Mouse (Mus musculus): ENCODE results near the gene Vill. TPM values are rescaled to one million over a fixed set of nuclear protein-coding genes. Genes with fewer than 3 reads are reported as not detected.

Vill gene
- polyA plus RNA-seq, 1 experiment: not detected

DNA sequence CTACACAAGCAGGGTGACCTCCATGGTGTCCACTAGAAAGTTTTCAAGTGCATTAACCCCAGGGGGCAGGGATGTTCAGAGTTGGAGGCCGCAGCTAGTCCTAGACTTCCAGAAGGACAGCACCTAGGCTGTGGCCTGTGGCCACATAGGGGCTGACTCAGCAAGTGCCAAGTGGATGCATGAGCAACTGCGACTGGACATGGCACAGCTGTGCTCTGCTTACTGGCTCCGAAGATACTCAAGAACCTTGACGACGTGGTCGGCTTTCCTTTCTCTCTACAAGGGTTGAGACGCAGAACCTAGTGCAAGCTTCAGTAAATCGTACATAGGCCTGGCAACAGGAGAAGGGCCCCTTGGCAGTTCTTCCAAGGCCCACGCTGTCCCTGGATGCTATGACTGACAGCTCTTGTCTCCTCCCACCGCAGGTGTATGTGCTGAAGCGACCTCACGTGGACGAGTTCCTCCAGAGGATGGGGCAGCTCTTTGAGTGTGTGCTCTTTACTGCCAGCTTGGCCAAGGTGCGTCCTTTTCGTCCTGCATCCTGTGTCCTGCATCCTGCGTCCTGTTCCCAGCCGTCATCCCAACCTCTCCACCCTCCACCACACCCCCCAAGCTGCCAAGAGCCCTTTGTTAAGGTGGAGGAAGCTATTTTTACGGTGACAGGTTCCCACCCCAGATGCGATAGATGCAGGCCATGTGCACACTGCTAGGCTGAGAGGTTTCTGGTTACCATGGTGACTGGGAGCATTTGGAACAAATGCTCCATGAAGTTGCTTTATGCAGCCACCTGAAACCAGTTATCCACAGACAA lies 19.3 kb upstream of the Vill start:
- H3K27me3 ChIP-seq (ENCODE audit: control insufficient read depth): no peaks in the 10 kb centered on the region
- H3K36me3 ChIP-seq (ENCODE audit: control insufficient read depth): peaks cover 40% of the 10 kb centered on the region
- no peak overlapping the region for H3K4me3 ChIP-seq (replicated peaks)
- H3K9me3 ChIP-seq (ENCODE audit: control insufficient read depth, low read length): no peaks in the 10 kb centered on the region
- TF ChIP-seq GATA1 (IDR thresholded peaks at IDR 0.05; ENCODE audit: low read length) (no peak), TAL1 (IDR thresholded peaks at IDR 0.05; ENCODE audit: low read length) (no peak)
- no peaks in the 10 kb centered on the region for H3K4me1 ChIP-seq (ENCODE audit: control insufficient read depth)

DNA sequence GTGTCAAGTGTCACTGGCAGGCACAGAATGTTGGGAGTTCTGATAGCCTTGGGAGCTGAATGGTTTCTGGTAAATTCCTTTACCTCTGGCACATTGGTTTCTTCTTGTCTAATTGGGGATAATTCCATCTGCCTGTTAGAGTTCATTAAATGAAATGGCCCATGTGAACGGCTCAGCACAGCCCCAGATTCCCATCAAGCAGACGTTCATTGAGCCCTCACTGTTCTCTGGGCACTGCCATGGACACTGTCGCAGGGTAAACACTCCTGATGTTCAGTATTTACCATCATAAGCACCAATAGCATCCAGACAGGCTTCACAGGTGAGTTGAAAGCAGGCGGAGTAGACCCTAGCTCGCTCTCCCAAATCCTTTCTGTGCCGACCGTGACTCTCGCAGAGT lies 18.5 kb upstream of the Vill start:
- Histone ChIP-seq H3K27me3 (ENCODE audit: control insufficient read depth) (no peaks in the 10 kb centered on the region), H3K4me1 (ENCODE audit: control insufficient read depth) (no peaks in the 10 kb centered on the region; the same call in 1 of the 2 replicates), H3K36me3 (ENCODE audit: control insufficient read depth) (peaks cover 40% of the 10 kb centered on the region), H3K9me3 (ENCODE audit: control insufficient read depth, low read length) (no peaks in the 10 kb centered on the region), H3K4me3 (replicated peaks) (no peak overlapping the region)
- TF ChIP-seq GATA1 (IDR thresholded peaks at IDR 0.05; ENCODE audit: low read length) (no peak), TAL1 (IDR thresholded peaks at IDR 0.05; ENCODE audit: low read length) (no peak)

GRCm38 (mm10) chr9:119034676-119035665 lies 17.6 kb upstream of the Vill start:
- Histone ChIP-seq H3K4me3 (replicated peaks) (no peak overlapping the region), H3K4me1 (ENCODE audit: control insufficient read depth) (no peaks in the 10 kb centered on the region; the same call in 1 of the 2 replicates), H3K9me3 (ENCODE audit: control insufficient read depth, low read length) (no peaks in the 10 kb centered on the region), H3K36me3 (ENCODE audit: control insufficient read depth) (peaks cover 38% of the 10 kb centered on the region), H3K27me3 (ENCODE audit: control insufficient read depth) (no peaks in the 10 kb centered on the region)
- TF ChIP-seq GATA1 (IDR thresholded peaks at IDR 0.05; ENCODE audit: low read length): no peak
- TF ChIP-seq TAL1 (IDR thresholded peaks at IDR 0.05; ENCODE audit: low read length): no peak

DNA sequence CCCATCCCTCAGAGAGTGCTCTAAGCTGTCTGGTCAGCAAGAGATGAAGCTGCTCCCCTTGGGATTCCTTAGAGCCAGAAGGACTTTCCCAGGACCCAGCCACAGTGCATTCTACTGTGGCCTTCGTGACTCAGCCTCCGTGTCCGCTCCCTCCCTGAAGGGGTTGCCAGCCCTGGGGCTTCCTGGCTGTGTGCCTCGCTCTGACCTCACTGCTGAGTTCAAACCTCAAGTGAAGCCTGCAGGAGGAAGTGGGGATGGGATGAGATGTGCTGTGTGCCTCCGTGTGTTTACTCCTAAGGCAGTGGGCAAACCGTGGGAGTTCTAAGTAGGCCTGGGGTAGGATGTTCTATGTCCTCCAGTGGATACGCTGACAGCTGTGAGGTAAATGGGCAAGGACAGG lies 16.7 kb upstream of the Vill start:
- no peaks in the 10 kb centered on the region for H3K9me3 ChIP-seq (ENCODE audit: control insufficient read depth, low read length)

GRCm38 (mm10) chr9:119037076-119037730 lies 15.4 kb upstream of the Vill start:
- Histone ChIP-seq H3K27me3 (ENCODE audit: control insufficient read depth) (no peaks in the 10 kb centered on the region), H3K36me3 (ENCODE audit: control insufficient read depth) (peaks cover 46% of the 10 kb centered on the region), H3K4me1 (ENCODE audit: control insufficient read depth) (no peaks in the 10 kb centered on the region; the same call in 1 of the 2 replicates), H3K9me3 (ENCODE audit: control insufficient read depth, low read length) (no peaks in the 10 kb centered on the region), H3K4me3 (replicated peaks) (no peak overlapping the region)
- no peak for TF ChIP-seq GATA1 (IDR thresholded peaks at IDR 0.05; ENCODE audit: low read length)
- TF ChIP-seq TAL1 (IDR thresholded peaks at IDR 0.05; ENCODE audit: low read length): no peak

More for the DNA sequence above, 16.7 kb upstream of the Vill start:
- Histone ChIP-seq H3K4me3 (replicated peaks) (no peak overlapping the region), H3K4me1 (ENCODE audit: control insufficient read depth) (no peaks in the 10 kb centered on the region; the same call in 1 of the 2 replicates), H3K36me3 (ENCODE audit: control insufficient read depth) (peaks cover 44% of the 10 kb centered on the region), H3K27me3 (ENCODE audit: control insufficient read depth) (no peaks in the 10 kb centered on the region)
- TF ChIP-seq TAL1 (IDR thresholded peaks at IDR 0.05; ENCODE audit: low read length) (no peak), GATA1 (IDR thresholded peaks at IDR 0.05; ENCODE audit: low read length) (no peak)

DNA sequence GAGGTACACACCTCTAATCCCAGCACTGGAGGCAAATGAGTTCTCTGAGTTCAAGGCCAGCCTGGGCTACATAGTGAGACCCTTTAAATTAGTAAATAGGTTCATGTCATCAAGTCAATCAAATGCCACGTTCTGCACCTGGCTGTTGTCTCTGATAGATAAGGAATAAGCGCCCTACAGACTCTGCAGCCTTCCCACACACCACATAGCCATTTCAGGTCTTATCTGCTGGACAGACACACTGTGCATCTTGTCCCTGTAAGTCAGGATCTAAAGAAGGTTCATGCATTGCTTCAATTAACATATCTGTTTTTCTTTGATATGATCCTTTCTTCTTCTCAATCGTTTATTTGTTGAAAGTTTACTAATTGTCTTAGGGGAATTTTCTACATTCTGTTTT lies 14.0 kb upstream of the Vill start:
- no peaks in the 10 kb centered on the region; the same call in 1 of the 2 replicates for H3K4me1 ChIP-seq (ENCODE audit: control insufficient read depth)
- peaks cover 38% of the 10 kb centered on the region for H3K36me3 ChIP-seq (ENCODE audit: control insufficient read depth)
- no peaks in the 10 kb centered on the region for H3K27me3 ChIP-seq (ENCODE audit: control insufficient read depth)
- TF ChIP-seq GATA1 (IDR thresholded peaks at IDR 0.05; ENCODE audit: low read length) (no peak), TAL1 (IDR thresholded peaks at IDR 0.05; ENCODE audit: low read length) (no peak)
- no peaks in the 10 kb centered on the region for H3K9me3 ChIP-seq (ENCODE audit: control insufficient read depth, low read length)
- H3K4me3 ChIP-seq (replicated peaks): no peak overlapping the region

DNA sequence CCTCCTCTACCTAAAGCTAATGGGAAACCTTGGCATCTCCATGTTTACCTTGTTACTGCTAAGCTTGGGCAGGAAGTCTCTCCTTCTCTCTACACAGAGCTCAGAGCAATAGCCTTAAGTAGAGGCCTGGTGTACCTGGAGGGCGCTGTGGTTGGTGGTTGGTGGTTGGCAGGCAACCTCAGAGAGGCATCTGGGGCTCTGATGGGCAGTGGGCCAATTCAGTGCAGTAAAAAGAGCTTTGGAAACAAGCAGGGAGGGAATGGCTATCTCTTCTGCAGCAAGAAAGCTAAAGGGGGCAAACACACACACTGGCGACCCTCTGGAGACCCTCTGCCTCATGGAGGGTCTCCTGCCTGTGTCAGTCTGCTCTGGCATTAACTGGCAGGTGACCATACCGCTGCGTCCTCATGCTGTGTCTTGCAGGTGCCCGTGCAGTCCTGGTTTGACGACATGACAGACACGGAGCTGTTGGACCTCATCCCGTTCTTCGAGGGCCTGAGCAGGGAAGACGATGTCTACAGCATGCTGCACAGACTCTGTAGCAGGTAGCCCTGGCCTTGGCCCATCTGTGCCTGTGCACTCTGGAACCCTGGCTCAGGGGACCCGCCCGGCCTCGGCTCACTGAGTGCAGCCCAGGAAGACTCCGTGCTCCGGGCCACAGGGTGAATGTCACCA lies 12.3 kb upstream of the Vill start:
- Histone ChIP-seq H3K36me3 (ENCODE audit: control insufficient read depth) (peaks cover 29% of the 10 kb centered on the region), H3K4me1 (ENCODE audit: control insufficient read depth) (no peaks in the 10 kb centered on the region; the same call in 1 of the 2 replicates), H3K4me3 (replicated peaks) (no peak overlapping the region), H3K9me3 (ENCODE audit: control insufficient read depth, low read length) (no peaks in the 10 kb centered on the region), H3K27me3 (ENCODE audit: control insufficient read depth) (no peaks in the 10 kb centered on the region)
- TF ChIP-seq TAL1 (IDR thresholded peaks at IDR 0.05; ENCODE audit: low read length) (no peak), GATA1 (IDR thresholded peaks at IDR 0.05; ENCODE audit: low read length) (no peak)

GRCm38 (mm10) chr9:119048182-119048903 lies 4.2 kb upstream of the Vill start:
- no peaks in the 10 kb centered on the region for H3K9me3 ChIP-seq (ENCODE audit: control insufficient read depth, low read length)

More at GRCm38 (mm10) chr9:119048182-119048903, 4.2 kb upstream of the Vill start:
- Histone ChIP-seq H3K36me3 (ENCODE audit: control insufficient read depth) (no peaks in the 10 kb centered on the region; the same call in 1 of the 2 replicates), H3K4me1 (ENCODE audit: control insufficient read depth) (peaks cover 28% of the 10 kb centered on the region), H3K4me3 (replicated peaks) (peak overlapping the region; percentile 29), H3K27me3 (ENCODE audit: control insufficient read depth) (peaks cover 20% of the 10 kb centered on the region)
- TF ChIP-seq GATA1 (IDR thresholded peaks at IDR 0.05; ENCODE audit: low read length): no peak
- TF ChIP-seq TAL1 (IDR thresholded peaks at IDR 0.05; ENCODE audit: low read length): no peak

Measured in erythroblast, embryonic 14.5 days (primary cell).